Mouse (Mus musculus) lung, embryonic 16.5 days (tissue): ENCODE data around the gene Rassf3. TPM values are rescaled to one million over a fixed set of nuclear protein-coding genes. Genes with fewer than 3 reads are reported as not detected.
A peak's percentile ranks its signal among the peaks of the same experiment; 100 is the strongest.

Source experiments
- ATAC-seq: fragments of 200-750 bp; cut with Nextera tagmentation; 2 replicates; pipeline ENCODE4 v1.8.0; 2017; ENCODE audit warnings: low read depth, mild to moderate bottlenecking, moderate library complexity
- H3K27ac ChIP-seq: fragments of 300-500 bp; sonication (generic); 2 replicates; pipeline ENCODE4 v1.5.1; 2014; ENCODE audit warnings: mild to moderate bottlenecking, control low read depth, low read length
- H3K27me3 ChIP-seq: fragments of 300-500 bp; sonication (generic); 2 replicates; pipeline ENCODE4 v1.6.1; 2014; ENCODE audit warnings: low read depth, low read length, mixed read lengths; ENCODE audit not compliant: control insufficient read depth, insufficient read depth
- H3K36me3 ChIP-seq: fragments of 300-500 bp; sonication (generic); 2 replicates; pipeline ENCODE4 v1.6.1; 2014; ENCODE audit warnings: low read length; ENCODE audit not compliant: control insufficient read depth, insufficient read depth
- H3K4me1 ChIP-seq: fragments of 300-500 bp; sonication (generic); replicated peaks from 2 replicates; pipeline ENCODE4 v1.6.1; 2014; ENCODE audit warnings: low read length, mixed read lengths; ENCODE audit not compliant: control insufficient read depth, insufficient read depth
- H3K4me2 ChIP-seq: fragments of 300-500 bp; sonication (generic); 2 replicates; pipeline ENCODE4 v1.6.1; 2014; ENCODE audit warnings: low read depth, low read length, control low read depth
- H3K4me3 ChIP-seq: fragments of 300-500 bp; sonication (generic); 2 replicates; pipeline ENCODE4 v1.5.1; 2014; ENCODE audit warnings: mild to moderate bottlenecking, low read length, control low read depth
- H3K9ac ChIP-seq: fragments of 300-500 bp; sonication (generic); 2 replicates; pipeline ENCODE4 v1.6.1; 2014; ENCODE audit warnings: low read length, control low read depth
- H3K9me3 ChIP-seq: fragments of 300-500 bp; sonication (generic); 2 replicates; pipeline ENCODE4 v1.6.1; 2016; ENCODE audit warnings: low read length; ENCODE audit not compliant: control insufficient read depth
- WGBS: fragments of 180-500 bp; shearing (Covaris S2); extraction: QIAGEN DNeasy Blood & Tissue Kit; methylation state at CpG from one replicate; pipeline ENCODE4 v1.1.7; 2014; 5-methylcytosine and 5-hydroxymethylcytosine counted together
- polyA plus RNA-seq: library from polyadenylated mRNA; unstranded; fragments of >200 nt; fragmentation: Nextera tagmentation; extraction: Ambion mirVana; gene quantifications from 2 replicates; pipeline ENCODE4 v1.2.1, GENCODE M21; 2015

Gene Rassf3
- polyA plus RNA-seq, 1 experiment from 2014 or later, result 19.7 TPM

DNA sequence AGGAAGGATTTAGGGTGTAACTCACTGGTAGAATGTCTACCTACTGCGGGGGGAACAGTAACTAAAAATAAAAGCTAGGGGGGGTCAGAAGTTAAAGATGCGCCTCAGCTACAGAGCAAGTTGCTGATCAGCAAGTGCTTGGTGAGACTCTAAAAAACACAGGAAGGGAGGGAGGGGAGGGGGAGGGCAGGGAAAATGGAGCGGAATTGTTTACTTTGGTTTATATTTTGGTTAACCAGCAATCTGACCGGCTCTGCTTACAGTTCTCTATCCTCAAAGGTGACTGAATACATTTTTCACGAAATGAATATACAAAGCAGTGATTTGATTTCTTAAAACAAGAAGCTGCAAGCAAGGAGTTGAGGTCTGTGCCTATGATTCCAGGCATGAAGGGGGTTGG is 7.2 kb downstream of the Rassf3 start:
- H3K9me3 ChIP-seq, result no peaks in the 10 kb centered on the region
- no peak overlapping the region for H3K4me2 ChIP-seq
- ATAC-seq, result no peak
- H3K36me3 ChIP-seq, result no peaks in the 10 kb centered on the region
- H3K27ac ChIP-seq, result 0 out of 2 replicates have a peak overlapping the region, but pooled peaks have one; percentile 28
- H3K9ac ChIP-seq, result no peak overlapping the region
- H3K27me3 ChIP-seq, result no peaks in the 10 kb centered on the region
- whole genome bisulfite sequencing, result 19% methylated on average over 5 of the region's 5 CpGs
- peaks cover 64% of the 10 kb centered on the region for H3K4me1 ChIP-seq
- H3K4me3 ChIP-seq, result no peak overlapping the region

GRCm38 (mm10) chr10:121468261-121468660 is 7.9 kb downstream of the Rassf3 start:
- 49% methylated on average over 5 of the region's 5 CpGs for WGBS
- Histone ChIP-seq H3K9ac (no peak overlapping the region), H3K4me3 (no peak overlapping the region), H3K27me3 (no peaks in the 10 kb centered on the region), H3K4me1 (peaks cover 57% of the 10 kb centered on the region), H3K4me2 (no peak overlapping the region), H3K36me3 (no peaks in the 10 kb centered on the region), H3K27ac (no peak overlapping the region), H3K9me3 (no peaks in the 10 kb centered on the region)
- no peak for ATAC-seq

DNA sequence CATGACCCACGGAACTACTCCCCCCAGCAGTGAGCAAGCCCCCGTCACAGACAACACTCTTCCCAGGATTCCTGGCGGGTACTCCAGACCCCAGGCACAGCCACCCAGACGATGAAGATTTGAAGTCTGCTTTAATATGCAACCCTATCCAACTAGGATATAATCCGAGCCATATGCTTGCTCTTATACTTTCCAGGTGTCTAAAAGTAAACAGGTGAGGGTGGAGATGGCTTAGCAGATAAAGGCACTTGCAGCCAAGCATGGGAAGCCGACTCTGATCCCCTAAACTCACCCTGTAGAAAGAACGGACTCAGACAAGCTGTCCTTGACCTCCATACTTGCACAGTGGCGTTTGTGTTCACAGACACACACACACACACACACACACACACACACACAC is 8.4 kb downstream of the Rassf3 start:
- H3K27me3 ChIP-seq, result no peaks in the 10 kb centered on the region
- no peak overlapping the region for H3K4me2 ChIP-seq
- H3K4me1 ChIP-seq, result peaks cover 54% of the 10 kb centered on the region
- no peaks in the 10 kb centered on the region for H3K36me3 ChIP-seq
- WGBS, result 47% methylated on average over 8 of the region's 8 CpGs
- H3K9me3 ChIP-seq, result no peaks in the 10 kb centered on the region
- ATAC-seq, result no peak
- no peak overlapping the region for H3K27ac ChIP-seq
- no peak overlapping the region for H3K4me3 ChIP-seq
- H3K9ac ChIP-seq, result no peak overlapping the region

- peaks cover 56% of the 10 kb centered on the region for H3K4me1 ChIP-seq
These were observed 9.1 kb downstream of the Rassf3 start for GRCm38 (mm10) chr10:121467016-121467415.

GRCm38 (mm10) chr10:121465033-121465432 is 11.1 kb downstream of the Rassf3 start:
- H3K4me1 ChIP-seq, result peaks cover 49% of the 10 kb centered on the region
- H3K9me3 ChIP-seq, result no peaks in the 10 kb centered on the region
- peak overlapping the region; percentile 75 for H3K27ac ChIP-seq
- WGBS, result 27% methylated on average over 5 of the region's 5 CpGs
- H3K36me3 ChIP-seq, result no peaks in the 10 kb centered on the region
- no peak overlapping the region for H3K4me3 ChIP-seq
- H3K9ac ChIP-seq, result no peak overlapping the region
- ATAC-seq, result peak; percentile 30; the same call in 1 of the 2 replicates
- H3K27me3 ChIP-seq, result no peaks in the 10 kb centered on the region
- no peak overlapping the region for H3K4me2 ChIP-seq

More at GRCm38 (mm10) chr10:121467016-121467415, 9.1 kb downstream of the Rassf3 start:
- H3K4me2 ChIP-seq, result no peak overlapping the region
- H3K36me3 ChIP-seq, result no peaks in the 10 kb centered on the region
- ATAC-seq, result no peak
- H3K27me3 ChIP-seq, result no peaks in the 10 kb centered on the region
- no peak overlapping the region for H3K9ac ChIP-seq
- H3K9me3 ChIP-seq, result no peaks in the 10 kb centered on the region
- WGBS, result 79% methylated on average over 13 of the region's 13 CpGs
- no peak overlapping the region for H3K4me3 ChIP-seq
- no peak overlapping the region for H3K27ac ChIP-seq

DNA sequence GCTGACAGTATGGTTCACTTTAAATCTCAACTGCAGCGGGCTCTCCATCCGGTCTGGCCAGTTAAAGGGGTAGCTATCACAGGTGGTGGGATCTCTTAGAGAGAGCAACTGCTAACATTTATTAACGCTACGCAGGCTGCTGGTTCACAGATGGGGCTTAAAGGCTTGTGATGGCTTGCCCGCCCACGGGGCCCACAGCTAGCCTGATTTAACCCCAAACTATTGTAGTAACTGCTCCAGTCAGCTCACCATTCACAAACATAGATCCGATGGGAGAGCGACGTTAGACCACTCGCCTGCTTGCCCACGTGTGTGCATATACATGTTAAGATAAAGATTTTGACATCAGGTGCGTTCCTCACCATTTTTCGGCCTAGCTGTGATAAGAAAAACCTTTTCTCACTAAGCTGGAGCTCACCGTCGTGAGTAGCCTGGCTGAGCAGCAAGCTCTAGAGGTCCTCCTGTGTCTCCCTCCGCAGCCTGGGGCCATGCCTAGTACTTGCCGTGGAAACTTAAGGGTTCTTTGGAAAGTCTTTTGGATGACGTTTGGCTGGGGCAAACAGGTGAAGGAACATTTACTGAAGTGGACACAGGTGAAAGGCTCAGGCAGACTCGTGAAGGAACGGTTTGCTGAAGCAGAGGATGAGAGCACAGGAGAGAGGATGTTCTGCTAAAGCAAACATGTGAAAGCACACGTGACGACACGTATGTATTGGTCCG is 13.8 kb downstream of the Rassf3 start:
- no peak for ATAC-seq
- peaks cover 29% of the 10 kb centered on the region for H3K4me1 ChIP-seq
- WGBS, result 50% methylated on average over 24 of the region's 24 CpGs

GRCm38 (mm10) chr10:121461404-121462161 is 14.6 kb downstream of the Rassf3 start:
- peak; percentile 76 for ATAC-seq
- Histone ChIP-seq H3K9me3 (no peaks in the 10 kb centered on the region), H3K4me1 (peaks cover 25% of the 10 kb centered on the region), H3K27me3 (no peaks in the 10 kb centered on the region), H3K4me2 (peak overlapping the region; percentile 43), H3K4me3 (0 out of 2 replicates have a peak overlapping the region, but pooled peaks have one; percentile 9), H3K27ac (peak overlapping the region; percentile 86), H3K9ac (peak overlapping the region; percentile 48; the same call in 1 of the 2 replicates), H3K36me3 (no peaks in the 10 kb centered on the region)
- 26% methylated on average over 22 of the region's 22 CpGs for WGBS

More for the DNA sequence above, 13.8 kb downstream of the Rassf3 start:
- H3K9ac ChIP-seq, result peak overlapping the region; percentile 48; the same call in 1 of the 2 replicates
- H3K27me3 ChIP-seq, result no peaks in the 10 kb centered on the region
- peak overlapping the region; percentile 70 for H3K27ac ChIP-seq
- H3K4me2 ChIP-seq, result peak overlapping the region; percentile 43
- no peaks in the 10 kb centered on the region for H3K9me3 ChIP-seq
- no peak overlapping the region for H3K4me3 ChIP-seq
- H3K36me3 ChIP-seq, result no peaks in the 10 kb centered on the region

DNA sequence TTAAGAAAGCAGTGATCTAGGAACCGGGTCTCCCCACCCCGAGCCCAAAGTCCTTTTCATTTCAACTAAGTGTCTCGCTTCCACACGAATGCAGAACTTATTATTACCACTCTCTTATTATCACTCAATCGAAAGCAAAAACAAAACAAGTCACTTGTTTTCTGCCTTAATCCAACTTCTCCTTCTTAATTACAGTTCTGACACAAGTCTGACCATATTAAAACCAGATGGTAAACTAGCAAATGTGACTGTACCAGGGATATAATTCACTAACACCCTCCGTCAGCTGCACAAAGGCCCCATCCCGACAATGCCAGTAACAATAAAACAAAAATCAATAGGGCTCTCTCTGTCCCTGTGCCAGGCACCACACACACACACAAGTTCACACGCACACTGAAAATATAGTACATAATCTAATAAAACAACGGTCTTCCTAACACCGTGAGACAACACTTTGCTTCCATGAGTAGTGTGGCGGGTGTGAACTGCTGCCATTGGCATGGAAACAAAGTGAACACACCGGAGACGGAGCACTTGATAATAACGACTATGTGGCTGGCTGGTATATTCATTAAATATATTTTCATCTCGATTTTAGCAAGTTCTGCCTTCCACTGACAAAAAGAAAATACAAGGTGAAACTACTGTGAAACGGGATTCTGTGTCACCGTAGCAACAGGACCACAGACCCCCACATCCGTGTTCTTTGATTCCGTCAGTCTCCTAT is 16.9 kb downstream of the Rassf3 start:
- H3K36me3 ChIP-seq, result no peaks in the 10 kb centered on the region
- no peaks in the 10 kb centered on the region for H3K27me3 ChIP-seq
- WGBS, result 67% methylated on average over 19 of the region's 19 CpGs
- H3K4me2 ChIP-seq, result no peak overlapping the region
- no peak overlapping the region for H3K9ac ChIP-seq
- peaks cover 28% of the 10 kb centered on the region for H3K4me1 ChIP-seq
- no peak overlapping the region for H3K4me3 ChIP-seq
- no peak for ATAC-seq
- H3K27ac ChIP-seq, result no peak overlapping the region
- H3K9me3 ChIP-seq, result no peaks in the 10 kb centered on the region

- Histone ChIP-seq H3K4me1 (peaks cover 28% of the 10 kb centered on the region), H3K9ac (no peak overlapping the region), H3K9me3 (no peaks in the 10 kb centered on the region), H3K36me3 (no peaks in the 10 kb centered on the region), H3K4me2 (no peak overlapping the region), H3K27me3 (no peaks in the 10 kb centered on the region), H3K4me3 (no peak overlapping the region), H3K27ac (no peak overlapping the region)
- 81% methylated on average over 9 of the region's 9 CpGs for WGBS
- no peak for ATAC-seq
These were observed 17.7 kb downstream of the Rassf3 start for GRCm38 (mm10) chr10:121458408-121458807.
